Mouse (Mus musculus) cortical plate, adult 2 months (tissue): ENCODE measurements around the gene Blmh.

Experiments used
- CTCF ChIP-seq: fragments of 200-500 bp; IDR thresholded peaks from 2 replicates; pipeline ENCODE4 v1.5.1; 2011; ENCODE audit warnings: mild to moderate bottlenecking, control low read depth, low read length; ENCODE audit not compliant: insufficient read depth; ENCODE audit errors: extremely low read depth
- POLR2A ChIP-seq: fragments of 200-500 bp; IDR thresholded peaks from 2 replicates; pipeline ENCODE4 v1.6.1; 2011; ENCODE audit warnings: mild to moderate bottlenecking, low read length, control low read depth; ENCODE audit not compliant: insufficient read depth; ENCODE audit errors: extremely low read depth

DNA sequence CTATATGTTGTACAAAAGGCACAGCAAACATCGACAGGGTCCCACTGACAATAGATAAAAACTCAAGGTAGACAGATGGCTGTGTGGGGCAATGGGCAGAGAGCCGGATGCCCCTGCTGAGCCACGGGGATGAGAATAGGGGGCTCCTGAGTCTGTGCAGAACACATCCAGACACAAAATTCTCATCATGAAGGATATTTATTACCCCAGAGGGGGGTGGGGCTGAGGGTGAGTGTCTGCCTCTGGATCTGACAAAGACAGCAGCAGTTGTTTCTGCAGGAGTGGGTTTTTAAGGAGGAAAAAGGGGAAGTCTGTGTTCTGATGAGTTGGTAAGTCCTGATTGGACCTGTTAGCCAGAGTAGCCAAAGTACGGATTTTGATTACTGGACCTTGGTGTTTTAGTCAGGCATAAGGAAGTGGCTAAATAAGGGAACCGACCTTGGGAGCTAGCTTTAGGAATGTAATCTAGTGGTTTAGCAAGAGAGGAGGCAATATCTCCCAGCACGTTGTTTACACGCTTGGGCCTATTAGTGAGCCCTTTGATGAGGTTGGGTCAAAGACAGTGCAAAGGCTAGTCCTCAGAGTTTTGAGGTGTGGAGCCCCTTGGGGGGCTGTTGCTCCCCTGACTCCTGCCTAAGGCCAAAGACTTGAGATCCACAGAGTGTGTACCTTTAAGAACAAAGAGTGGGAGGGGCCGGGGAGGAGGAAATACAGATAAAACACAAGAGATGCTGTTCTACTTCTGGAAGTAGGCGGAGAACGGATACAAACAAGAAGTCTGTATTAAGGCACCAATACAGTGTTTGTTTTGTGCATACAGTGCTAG lies 35.1 kb upstream of the Blmh start:
- TF ChIP-seq POLR2A (no peak), CTCF (no peak)
